Mouse (Mus musculus): ENCODE results near the gene BC055324.

DNA sequence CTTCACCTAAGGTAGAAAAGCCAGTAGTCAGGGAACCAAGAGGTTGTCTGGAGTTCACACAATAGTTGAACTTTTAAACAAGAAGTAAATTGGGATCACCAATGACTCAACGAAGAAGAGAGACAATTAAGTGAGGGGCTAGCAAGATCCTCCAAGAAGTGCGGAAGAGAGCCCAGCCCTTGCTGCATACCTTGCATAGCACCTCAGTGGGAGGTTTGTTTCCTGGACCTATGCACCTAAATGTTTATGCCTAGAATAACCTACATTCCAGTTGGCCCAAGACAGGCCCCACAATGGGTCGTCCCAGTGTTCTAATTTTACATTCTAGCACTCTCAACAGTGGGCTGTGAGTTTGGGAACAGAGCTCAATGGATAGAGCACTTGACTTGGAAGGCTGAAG is 9.7 kb upstream of the BC055324 start:
- TF ChIP-seq POLR2A (IDR thresholded peaks at IDR 0.05; ENCODE audit: borderline replicate concordance, control insufficient read depth, low read depth, low read length) (no peak), CTCF (IDR thresholded peaks at IDR 0.05; ENCODE audit: control insufficient read depth, insufficient read depth, low read length) (no peak)

Measured in bone marrow, adult 2 months (tissue).